Mouse (Mus musculus): Measurements from ENCODE around the gene Olfr1414. TPM values are rescaled to one million over a fixed set of nuclear protein-coding genes. Genes with fewer than 3 reads are reported as not detected.

Gene Olfr1414
- polyA plus RNA-seq (2017; shearing (Covaris generic)) = not detected

DNA sequence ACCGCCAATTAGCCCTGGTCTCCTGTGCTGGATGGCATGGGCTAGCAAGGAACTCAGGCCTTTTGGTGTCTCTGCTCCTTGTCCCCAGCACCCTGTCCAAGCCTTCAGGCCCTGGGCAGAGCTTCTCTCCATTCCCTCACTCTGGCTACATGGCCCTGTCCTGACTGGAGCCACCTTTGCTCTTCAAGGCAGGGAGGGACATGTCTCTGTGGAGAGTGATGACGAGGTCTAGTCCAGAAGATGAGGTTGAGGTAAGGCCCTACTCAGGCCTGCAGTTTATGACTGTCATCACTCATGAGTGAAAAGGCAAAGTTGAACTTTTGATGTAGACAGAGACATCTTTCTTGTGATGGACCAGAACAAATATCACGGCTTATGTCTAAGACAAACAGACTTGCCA lies at the start of gene Olfr1414:
Gene Olfr1414, minus strand, starts transcription at position 101 of the 400 bp plus-strand sequence.

DNA sequence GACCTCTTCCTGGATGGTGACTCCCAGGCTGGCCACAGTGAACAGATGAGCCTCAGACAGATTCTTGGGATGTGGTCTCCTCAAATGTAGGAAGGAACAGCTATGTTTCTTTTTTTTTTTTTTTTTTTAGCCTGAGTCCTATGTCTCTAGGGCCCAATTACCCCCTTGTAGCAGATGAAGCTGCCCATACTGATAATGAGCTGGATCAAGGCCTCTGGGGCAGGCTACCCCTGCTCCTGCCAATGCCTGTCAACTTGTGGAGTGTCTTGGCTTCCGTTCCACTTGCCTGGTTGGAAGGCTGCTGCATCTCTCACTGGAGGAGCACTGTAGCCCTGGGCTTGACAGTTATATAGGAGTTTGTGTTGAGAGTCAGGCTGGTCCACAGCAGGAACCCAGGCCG lies 22.5 kb downstream of the Olfr1414 start, which contains the start of gene Olfr1415:
Gene Olfr1415, minus strand, starts transcription at position 101 of the 400 bp plus-strand sequence.

DNA sequence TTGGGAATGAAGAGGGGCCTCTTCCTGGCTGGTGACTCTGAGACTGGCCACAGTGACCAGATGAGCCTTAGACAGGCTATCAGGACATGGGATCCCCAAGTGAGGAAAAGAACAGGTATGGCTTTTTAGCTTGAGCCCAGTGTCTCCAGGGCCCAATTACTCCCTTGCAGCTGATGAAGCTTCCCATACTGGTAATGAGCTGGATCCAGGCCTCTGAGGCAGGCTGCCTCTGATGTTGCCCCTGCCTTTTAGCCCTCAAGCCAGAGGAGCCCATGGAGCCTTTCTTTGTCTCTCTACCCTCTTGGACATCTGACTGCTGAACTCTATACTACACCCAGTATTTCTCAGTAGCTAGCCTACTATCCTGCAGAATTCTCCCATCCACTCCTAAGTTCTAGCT lies 33.4 kb downstream of the Olfr1414 start, which contains the start of gene Olfr1416:
Gene Olfr1416, minus strand, starts transcription at position 101 of the 400 bp plus-strand sequence.

DNA sequence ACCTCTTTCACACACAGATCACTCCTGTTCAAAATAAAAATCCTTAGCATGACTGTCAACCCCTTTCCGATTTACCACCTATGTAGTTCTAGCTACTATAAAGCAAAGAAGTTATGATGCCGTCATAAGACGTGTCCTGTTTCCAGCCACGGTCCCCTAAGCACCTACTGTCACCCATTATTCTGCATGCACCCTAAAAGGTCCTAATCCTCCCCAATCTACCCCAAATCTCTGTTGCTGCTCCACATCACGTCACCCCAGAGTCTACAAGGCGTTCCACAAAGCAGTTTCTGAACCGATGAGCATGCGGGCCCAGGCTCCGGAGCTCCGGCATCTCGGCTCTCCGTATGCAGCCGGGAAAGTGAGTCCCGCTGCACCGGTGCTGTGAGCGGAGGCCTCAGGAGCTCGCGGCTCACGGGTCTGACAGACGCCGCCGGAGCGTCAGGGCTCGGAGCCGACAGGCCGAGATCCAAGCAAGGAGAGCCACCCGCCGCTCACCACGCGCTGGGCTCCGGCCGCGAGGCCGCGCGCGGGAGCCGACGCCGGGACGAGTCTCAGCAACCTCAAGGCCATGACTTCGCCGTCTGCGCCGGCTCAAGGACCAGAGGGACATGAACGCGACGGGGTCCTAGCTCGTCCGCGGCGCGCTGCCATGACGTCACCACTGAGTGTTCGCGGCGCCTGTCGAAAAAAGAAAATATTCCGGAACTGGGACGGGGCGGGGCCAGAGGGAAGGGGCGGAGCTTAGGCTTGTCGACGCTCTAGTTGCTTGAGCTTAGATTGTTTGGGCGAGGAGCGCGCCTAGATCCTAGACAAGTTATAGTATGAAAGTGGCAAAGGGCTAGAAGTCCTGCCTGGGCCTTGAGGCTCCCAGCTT lies 45.1 kb downstream of the Olfr1414 start, which contains the start of gene Ndufa10:
Gene Ndufa10, minus strand, starts transcription at position 696 of the 877 bp plus-strand sequence.

Other genes with a start within 250 kb of the Olfr1414 start
- gene Ndufa10, start 44.8 kb downstream of the Olfr1414 start, polyA plus RNA-seq (2017; shearing (Covaris generic)) = 233 TPM
- not detected for gene Olfr1416, start 33.5 kb downstream of the Olfr1414 start, polyA plus RNA-seq (2017; shearing (Covaris generic))
- gene Olfr1415, start 22.6 kb downstream of the Olfr1414 start, polyA plus RNA-seq (2017; shearing (Covaris generic)) = not detected
- gene Olfr1413, start 52.7 kb upstream of the Olfr1414 start, polyA plus RNA-seq (2017; shearing (Covaris generic)) = not detected
- not detected for gene Olfr1412, start 67.1 kb upstream of the Olfr1414 start, polyA plus RNA-seq (2017; shearing (Covaris generic))
- not detected for gene Olfr1411, start 75.8 kb upstream of the Olfr1414 start, polyA plus RNA-seq (2017; shearing (Covaris generic))
- not detected for gene Olfr1410, start 87.1 kb upstream of the Olfr1414 start, polyA plus RNA-seq (2017; shearing (Covaris generic))
- gene Olfr12, start 99.1 kb upstream of the Olfr1414 start, polyA plus RNA-seq (2017; shearing (Covaris generic)) = not detected
- 197 TPM for gene Cops9, start 123.3 kb upstream of the Olfr1414 start, polyA plus RNA-seq (2017; shearing (Covaris generic))
- gene Otos, start 130.2 kb upstream of the Olfr1414 start, polyA plus RNA-seq (2017; shearing (Covaris generic)) = 0.75 TPM